Mouse (Mus musculus) limb, embryonic 14.5 days (tissue): ENCODE data around the gene Tm9sf2. TPM values are rescaled to one million over a fixed set of nuclear protein-coding genes. Genes with fewer than 3 reads are reported as not detected.
"Not testable (repeated sequence)": the region's sequence is repeated elsewhere in the genome, so short reads cannot be mapped to it uniquely, and the experiment has no call there.

Source experiments
- ATAC-seq: fragments of 200-750 bp; cut with Nextera tagmentation; 2 replicates; pipeline ENCODE4 v1.8.0; 2017; ENCODE audit warnings: low read depth, moderate number of reproducible peaks, moderate TSS enrichment; ENCODE audit not compliant: low FRiP score
- DNase-seq: peaks from one replicate; pipeline ENCODE4 v3.0.0-alpha.2; 2015; ENCODE audit warnings: low spot score
- H3K27ac ChIP-seq: fragments of 300-500 bp; sonication (generic); replicated peaks from 2 replicates; pipeline ENCODE4 v1.5.1; 2014; ENCODE audit warnings: low read depth, mild to moderate bottlenecking, low read length, moderate library complexity, mixed read lengths
- H3K27me3 ChIP-seq: fragments of 300-500 bp; sonication (generic); 2 replicates; pipeline ENCODE4 v1.6.1; 2014; ENCODE audit warnings: low read length, mixed read lengths; ENCODE audit not compliant: control insufficient read depth, insufficient read depth
- H3K36me3 ChIP-seq: fragments of 300-500 bp; sonication (generic); 2 replicates; pipeline ENCODE4 v1.6.1; 2014; ENCODE audit warnings: mild to moderate bottlenecking, low read length, moderate library complexity, mixed read lengths; ENCODE audit not compliant: control insufficient read depth, insufficient read depth
- H3K4me1 ChIP-seq: fragments of 300-500 bp; sonication (generic); 2 replicates; pipeline ENCODE4 v1.6.1; 2014; ENCODE audit warnings: antibody characterized with exemption, low read length, mixed read lengths; ENCODE audit not compliant: control insufficient read depth, insufficient read depth
- H3K4me2 ChIP-seq: fragments of 300-500 bp; sonication (generic); replicated peaks from 2 replicates; pipeline ENCODE4 v1.6.1; 2014; ENCODE audit warnings: low read depth, mild to moderate bottlenecking, low read length, moderate library complexity; ENCODE audit not compliant: severe bottlenecking
- H3K4me3 ChIP-seq: fragments of 300-500 bp; sonication (generic); replicated peaks from 2 replicates; pipeline ENCODE4 v1.5.1; 2014; ENCODE audit warnings: low read length
- H3K9ac ChIP-seq: fragments of 300-500 bp; sonication (generic); 2 replicates; pipeline ENCODE4 v1.6.1; 2014; ENCODE audit warnings: mild to moderate bottlenecking, low read depth, low read length, moderate library complexity; ENCODE audit not compliant: severe bottlenecking
- H3K9me3 ChIP-seq: fragments of 300-500 bp; sonication (generic); 2 replicates; pipeline ENCODE4 v1.6.1; 2016; ENCODE audit warnings: low read length; ENCODE audit not compliant: control insufficient read depth
- POLR2A ChIP-seq: fragments of 200-500 bp; IDR thresholded peaks from 2 replicates; pipeline ENCODE4 v1.8.0; 2012; ENCODE audit warnings: inconsistent platforms, mild to moderate bottlenecking, moderate library complexity, borderline replicate concordance; ENCODE audit not compliant: insufficient read depth, insufficient read length; ENCODE audit errors: extremely low read depth
- WGBS: fragments of 180-500 bp; shearing (Covaris S2); extraction: QIAGEN DNeasy Blood & Tissue Kit; methylation state at CpG from one replicate; pipeline ENCODE4 v1.1.7; 2014; 5-methylcytosine and 5-hydroxymethylcytosine counted together
- polyA plus RNA-seq, 2 experiments: library from polyadenylated mRNA; depleted of rRNA in 1 of 2; stranded (reverse) in 1 of 2; unstranded in 1 of 2; fragments of >200 nt; fragmentation: Nextera tagmentation in 1 of 2; extraction: Ambion mirVana in 1 of 2; gene quantifications; 2 replicates each; pipeline versions ENCODE4 v1.2.1 to v1.2.3; 2012 to 2014

Gene Tm9sf2
- polyA plus RNA-seq, 2 experiments, result 92.5 to 154 TPM

- Histone ChIP-seq H3K27ac (no peak overlapping the region), H3K36me3 (no peaks in the 10 kb centered on the region), H3K4me2 (no peak overlapping the region), H3K9me3 (no peaks in the 10 kb centered on the region), H3K27me3 (no peaks in the 10 kb centered on the region), H3K4me1 (no peaks in the 10 kb centered on the region), H3K9ac (no peak overlapping the region), H3K4me3 (no peak overlapping the region)
- WGBS, result 75% methylated on average over 5 of the region's 5 CpGs
- DNase-seq (no peak), ATAC-seq (no peak)
- TF ChIP-seq POLR2A, result no peak
Measured at GRCm38 (mm10) chr14:122063599-122063998, 43.2 kb upstream of the Tm9sf2 start.

- H3K4me3 ChIP-seq, result no peak overlapping the region
- 3% methylated on average over 2 of the region's 2 CpGs for WGBS
Measured at GRCm38 (mm10) chr14:122064519-122064918, 42.3 kb upstream of the Tm9sf2 start.

GRCm38 (mm10) chr14:122066243-122066642 lies 40.6 kb upstream of the Tm9sf2 start:
- Histone ChIP-seq H3K9me3 (no peaks in the 10 kb centered on the region), H3K9ac (no peak overlapping the region), H3K36me3 (no peaks in the 10 kb centered on the region), H3K4me3 (no peak overlapping the region), H3K27me3 (no peaks in the 10 kb centered on the region), H3K27ac (no peak overlapping the region), H3K4me1 (no peaks in the 10 kb centered on the region), H3K4me2 (no peak overlapping the region)
- no peak for TF ChIP-seq POLR2A
- ATAC-seq (no peak), DNase-seq (no peak)
- WGBS, result 63% methylated on average over 4 of the region's 4 CpGs

More at GRCm38 (mm10) chr14:122064519-122064918, 42.3 kb upstream of the Tm9sf2 start:
- Histone ChIP-seq H3K9me3 (no peaks in the 10 kb centered on the region), H3K27ac (no peak overlapping the region), H3K36me3 (no peaks in the 10 kb centered on the region), H3K9ac (no peak overlapping the region), H3K4me1 (no peaks in the 10 kb centered on the region), H3K4me2 (no peak overlapping the region), H3K27me3 (no peaks in the 10 kb centered on the region)
- TF ChIP-seq POLR2A, result no peak
- DNase-seq, result peak; percentile 45
- no peak for ATAC-seq

- H3K4me1 ChIP-seq, H3K9ac ChIP-seq, H3K36me3 ChIP-seq, H3K27me3 ChIP-seq, DNase-seq, H3K27ac ChIP-seq, H3K4me2 ChIP-seq, H3K9me3 ChIP-seq, H3K4me3 ChIP-seq, ATAC-seq: not testable (repeated sequence)
- WGBS, result 75% methylated on average over 3 of the region's 3 CpGs
Measured at GRCm38 (mm10) chr14:122068036-122068435, 38.8 kb upstream of the Tm9sf2 start.

DNA sequence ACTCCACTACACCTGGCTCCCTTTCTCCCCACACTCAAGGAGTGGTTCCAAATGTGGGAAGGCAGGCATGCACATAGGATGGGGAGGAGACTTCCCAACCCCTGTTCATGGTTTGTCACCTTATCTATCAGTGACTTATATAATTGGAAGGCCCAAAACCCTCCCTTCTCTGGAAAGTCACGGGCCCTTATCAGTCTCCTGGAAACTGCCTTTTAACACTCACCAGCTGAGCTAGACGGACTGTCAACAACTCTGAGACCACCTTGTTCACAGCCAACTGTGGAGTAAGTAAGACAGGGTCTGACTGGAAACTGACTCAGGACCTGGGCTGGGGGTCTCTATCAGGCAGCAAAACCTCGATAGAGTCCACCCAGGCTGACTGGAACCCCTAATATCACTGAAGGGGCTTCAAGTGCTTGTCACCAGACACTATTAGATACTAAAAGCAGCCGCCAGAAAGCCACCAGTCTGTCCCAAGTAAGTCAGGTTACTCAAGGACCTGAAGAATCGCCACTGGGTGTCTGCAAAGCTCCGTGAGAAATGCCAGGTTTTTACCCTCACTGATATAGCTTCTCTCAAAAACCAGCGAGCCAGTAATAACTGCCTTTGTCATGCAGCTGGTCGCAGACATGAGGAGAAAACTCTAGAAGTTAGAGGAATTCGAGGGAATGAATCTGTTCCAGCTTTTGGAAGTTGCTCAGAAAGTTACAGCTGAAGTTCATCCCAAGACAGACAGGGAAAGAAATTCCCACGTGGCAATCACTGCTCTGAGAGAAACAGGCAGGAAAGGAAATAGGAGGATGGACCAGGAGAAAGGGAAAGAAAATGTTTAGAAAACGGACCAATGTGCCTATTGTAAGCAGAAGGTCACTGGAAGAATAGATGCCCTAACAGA lies 37.8 kb upstream of the Tm9sf2 start:
- ATAC-seq, result no peak
- no peaks in the 10 kb centered on the region for H3K9me3 ChIP-seq
- no peak for TF ChIP-seq POLR2A
- H3K4me3 ChIP-seq, result no peak overlapping the region
- H3K36me3 ChIP-seq, result no peaks in the 10 kb centered on the region
- no peak overlapping the region for H3K4me2 ChIP-seq
- no peak for DNase-seq
- WGBS, result 56% methylated on average over 11 of the region's 11 CpGs
- no peak overlapping the region for H3K9ac ChIP-seq
- no peaks in the 10 kb centered on the region for H3K27me3 ChIP-seq
- no peak overlapping the region for H3K27ac ChIP-seq
- H3K4me1 ChIP-seq, result no peaks in the 10 kb centered on the region

GRCm38 (mm10) chr14:122069948-122070347 lies 36.9 kb upstream of the Tm9sf2 start:
- TF ChIP-seq POLR2A, result no peak
- no peak overlapping the region for H3K4me2 ChIP-seq
- 72% methylated on average over 3 of the region's 3 CpGs for WGBS
- H3K4me1 ChIP-seq, result no peaks in the 10 kb centered on the region
- DNase-seq, result no peak
- H3K36me3 ChIP-seq, result no peaks in the 10 kb centered on the region
- H3K9ac ChIP-seq, result no peak overlapping the region
- H3K9me3 ChIP-seq, result no peaks in the 10 kb centered on the region
- H3K27ac ChIP-seq, result no peak overlapping the region
- ATAC-seq, result no peak
- no peak overlapping the region for H3K4me3 ChIP-seq
- no peaks in the 10 kb centered on the region for H3K27me3 ChIP-seq
